Mouse (Mus musculus): ENCODE measurements around the gene Zfp704. TPM values are rescaled to one million over a fixed set of nuclear protein-coding genes. Genes with fewer than 3 reads are reported as not detected.

Gene Zfp704
- 10 to 100 TPM; 17.5 to 18.0 TPM for total RNA-seq (2021)
- long read RNA-seq, experiment 1, full-length matches to known transcripts, result 10 of 13 reads
- long read RNA-seq, experiment 1, partial matches to known transcripts, result 1 of 13 reads
- long read RNA-seq, experiment 1, other reads (novel, unspliced or antisense), result 2 of 13 reads
- long read RNA-seq, experiment 2, full-length matches to known transcripts, result 7 of 13 reads
- long read RNA-seq, experiment 2, partial matches to known transcripts, result 1 of 13 reads
- long read RNA-seq, experiment 2, other reads (novel, unspliced or antisense), result 5 of 13 reads

DNA sequence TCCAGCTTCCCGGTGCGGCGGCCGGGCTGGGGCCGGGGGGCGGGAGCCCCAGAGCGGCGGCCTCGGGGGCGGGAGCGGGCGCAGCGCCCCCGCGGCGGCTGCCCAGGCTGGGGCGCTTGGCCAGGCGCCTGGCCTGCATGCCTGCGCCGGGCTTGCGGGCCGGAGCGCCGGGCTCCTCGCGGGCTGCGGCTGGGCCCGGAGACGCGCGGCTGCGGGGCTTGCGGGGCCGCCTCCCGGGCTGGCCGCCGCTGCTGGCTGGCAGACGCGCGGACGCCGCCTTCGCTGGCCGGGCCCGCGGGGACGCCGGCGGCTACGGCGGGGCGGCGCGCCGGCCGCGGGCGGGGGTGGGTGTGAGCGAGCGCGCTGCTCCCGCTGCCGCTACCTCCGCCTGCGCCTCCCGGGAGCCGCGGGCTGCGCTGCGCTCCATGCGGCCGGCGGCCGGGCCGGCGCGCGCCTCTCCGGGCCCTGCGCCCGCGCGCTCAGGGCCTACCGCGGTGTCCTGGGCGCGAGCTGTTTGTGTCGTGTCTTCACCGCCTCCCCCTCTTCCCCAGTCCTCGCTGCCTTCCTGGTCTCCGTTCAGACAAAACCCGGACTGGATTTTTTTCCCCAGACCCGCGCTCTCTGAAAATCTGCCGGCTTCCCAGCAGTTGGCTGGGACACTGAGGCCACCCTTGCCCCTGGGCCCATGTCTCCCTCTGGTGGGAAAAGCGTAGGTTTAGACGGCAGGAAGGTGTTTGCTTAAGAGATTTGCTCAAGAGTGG, at the start of gene Zfp704:
Zfp704 (minus strand) TSS at position 505 of the 761 bp plus-strand sequence.
- DNase-seq, result peak; percentile 83 to 85
- intact Hi-C loops (cut with DNase I), result loop anchor here (5.0 kb wide), 3 partner anchors 98 to 532 kb away; no protein-coding TSS in a partner anchor

DNA sequence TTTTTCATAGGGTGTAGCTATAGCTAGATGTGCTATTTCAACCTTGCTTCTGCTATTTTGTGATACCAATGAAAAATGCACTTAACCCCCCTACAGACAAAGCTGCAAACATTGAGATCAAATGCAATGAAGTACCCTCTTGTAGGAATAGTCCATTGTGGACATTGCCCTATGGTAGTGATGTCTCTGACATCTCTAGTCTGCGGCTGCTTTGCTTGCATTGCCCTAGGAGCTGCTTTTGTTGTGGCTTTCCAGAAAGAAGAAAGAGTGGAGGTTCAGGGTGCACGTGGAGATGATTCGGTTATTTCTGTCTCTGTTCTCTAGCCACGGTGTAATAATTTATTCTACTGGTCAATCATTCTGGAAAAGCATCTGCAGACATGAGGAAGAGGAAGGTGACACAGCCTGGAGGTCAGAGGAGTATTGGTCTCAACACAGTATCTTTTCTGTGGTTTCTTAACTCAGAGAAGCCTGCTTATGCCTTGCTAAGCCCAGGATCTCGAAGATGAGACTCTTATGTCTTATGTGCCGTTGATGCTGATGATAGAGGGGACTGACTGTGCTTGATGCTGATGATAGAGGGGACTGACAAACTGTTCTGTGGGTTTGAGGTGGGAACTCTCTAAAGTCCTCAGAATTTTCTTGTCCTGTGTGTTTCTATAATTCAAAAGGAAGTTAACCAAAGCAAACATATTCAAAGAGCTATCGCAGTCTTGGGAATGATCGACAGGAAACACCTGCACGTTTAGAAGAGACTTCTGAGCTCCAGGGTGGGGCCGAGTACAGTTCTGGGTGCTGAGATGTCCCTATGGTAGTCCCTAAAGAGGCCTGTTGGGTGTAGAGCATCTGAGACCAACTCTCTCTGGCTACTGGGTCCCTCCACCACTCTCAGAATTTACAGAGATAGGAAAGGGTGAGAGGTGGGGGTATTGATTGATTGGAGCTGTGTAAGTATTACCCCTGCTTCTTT, 23.4 kb upstream of the Zfp704 start:
- intact Hi-C loops (cut with DNase I), result no loop called here
- no peak for DNase-seq

DNA sequence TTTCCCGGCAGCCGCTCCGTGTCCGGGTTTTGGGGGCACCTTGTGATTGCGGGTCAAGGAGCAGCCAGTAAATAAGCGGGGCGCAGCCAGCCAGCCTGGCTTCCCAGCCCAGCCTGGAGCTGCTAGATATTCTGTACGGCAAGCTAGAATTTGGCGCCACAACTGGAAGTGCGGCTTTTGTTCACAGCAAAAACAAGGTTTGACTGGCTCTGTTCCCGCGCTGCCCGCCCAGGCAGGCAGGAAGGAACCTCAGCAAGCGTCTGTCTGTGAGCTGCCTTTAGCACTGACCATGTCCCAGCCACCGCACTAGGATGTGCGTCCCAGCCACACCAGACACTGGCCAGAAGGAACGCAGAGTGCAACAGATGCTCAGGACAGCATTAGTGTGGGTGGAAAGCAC, 20.1 kb upstream of the Zfp704 start:
- intact Hi-C loops (cut with DNase I), result no loop called here
- DNase-seq, result peak; percentile 43 to 46

DNA sequence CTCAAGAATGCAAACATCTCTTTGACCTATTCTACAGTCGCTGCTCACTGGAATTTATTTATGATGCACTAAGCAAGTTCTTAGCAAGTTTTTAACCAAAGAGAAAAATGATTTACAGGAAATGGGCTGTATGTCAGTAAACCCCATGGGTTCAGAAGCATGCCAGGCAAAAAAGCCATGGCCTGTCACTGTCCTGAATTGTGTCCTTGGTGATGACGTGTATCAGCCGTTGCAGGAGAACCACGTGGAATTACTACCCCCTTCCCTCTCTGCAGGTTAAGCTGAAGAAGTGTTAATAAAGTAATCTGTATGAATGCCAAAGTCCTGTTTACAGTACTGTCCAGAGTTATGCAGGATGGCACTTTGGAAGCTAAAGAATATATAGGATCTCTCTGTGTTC, 18.2 kb upstream of the Zfp704 start:
- intact Hi-C loops (cut with DNase I), result no loop called here
- DNase-seq, result no peak

DNA sequence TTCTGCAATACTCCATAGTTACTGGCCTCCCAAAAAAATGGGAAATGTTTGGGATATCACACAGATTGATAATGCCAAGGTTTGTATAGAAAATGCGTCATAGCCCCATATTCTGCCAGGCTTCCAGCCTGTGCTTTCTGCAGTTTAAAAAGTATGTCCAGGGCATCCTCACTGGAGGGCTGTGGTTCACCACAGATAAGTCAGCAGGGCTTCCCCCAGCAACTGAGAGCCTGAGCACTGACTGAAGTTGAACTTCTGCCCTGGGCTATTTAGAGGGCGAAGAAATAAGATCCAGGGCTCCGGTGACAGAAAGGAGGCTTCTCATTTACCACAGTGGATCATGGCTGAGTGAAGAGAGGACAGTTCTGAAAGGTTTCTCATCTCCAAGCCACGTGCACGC, 16.3 kb upstream of the Zfp704 start:
- DNase-seq, result no peak
- intact Hi-C loops (cut with DNase I), result no loop called here

DNA sequence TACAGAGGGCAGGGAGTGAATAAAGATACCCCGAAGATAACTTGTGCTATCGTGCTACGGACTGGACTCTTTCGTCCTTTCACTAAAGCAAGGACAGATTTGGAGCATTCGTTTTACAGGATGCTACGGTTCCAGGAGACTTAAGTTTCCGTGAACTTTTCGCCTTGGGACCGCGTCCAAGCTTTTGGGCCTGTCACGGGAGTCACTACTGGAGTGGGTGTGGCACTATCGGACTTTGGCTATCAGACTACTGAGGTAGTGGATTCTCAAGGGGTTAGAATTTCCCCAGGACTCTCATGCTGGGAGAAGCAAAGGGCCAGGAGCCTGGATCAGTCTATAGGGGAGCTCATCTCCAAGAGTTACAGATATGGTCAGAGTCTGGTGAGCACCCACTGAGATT, 10.7 kb upstream of the Zfp704 start:
- DNase-seq, result no peak
- intact Hi-C loops (cut with DNase I), result no loop called here

DNA sequence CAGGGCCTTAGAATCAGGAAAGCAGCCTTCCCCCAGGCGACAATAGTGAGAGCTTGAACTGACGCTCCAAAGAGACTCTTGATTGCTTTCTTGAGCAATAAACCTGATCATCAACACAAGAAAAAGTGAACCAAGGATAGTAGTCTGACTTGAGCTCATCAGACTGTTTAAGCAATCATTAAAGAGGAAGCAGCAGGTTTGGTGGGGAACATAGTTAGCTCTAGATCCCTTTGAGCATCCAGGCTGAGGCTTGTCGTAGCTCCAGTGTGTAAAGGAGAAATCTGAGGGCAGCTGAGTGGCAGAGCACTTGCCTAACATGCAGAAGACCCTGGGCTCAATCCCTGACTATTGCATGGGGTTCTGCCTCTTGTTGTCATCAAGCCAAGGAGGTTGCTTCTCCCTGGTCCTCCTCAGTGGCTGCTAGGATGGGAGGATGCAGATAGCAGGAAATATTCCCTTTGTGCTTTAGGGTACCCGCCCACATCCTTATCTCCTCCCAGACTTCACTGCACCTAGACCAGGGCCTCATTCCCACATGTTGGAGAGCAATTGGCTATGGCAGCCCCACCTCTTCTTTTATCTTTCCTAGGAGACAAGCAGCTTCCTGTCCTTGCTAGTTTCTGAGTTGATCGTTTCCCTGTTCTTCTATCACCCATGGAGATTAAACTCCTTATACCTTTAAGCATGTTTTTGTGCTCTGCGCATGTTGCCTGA, 9.8 kb upstream of the Zfp704 start:
- no peak for DNase-seq
- intact Hi-C loops (cut with DNase I), result no loop called here

DNA sequence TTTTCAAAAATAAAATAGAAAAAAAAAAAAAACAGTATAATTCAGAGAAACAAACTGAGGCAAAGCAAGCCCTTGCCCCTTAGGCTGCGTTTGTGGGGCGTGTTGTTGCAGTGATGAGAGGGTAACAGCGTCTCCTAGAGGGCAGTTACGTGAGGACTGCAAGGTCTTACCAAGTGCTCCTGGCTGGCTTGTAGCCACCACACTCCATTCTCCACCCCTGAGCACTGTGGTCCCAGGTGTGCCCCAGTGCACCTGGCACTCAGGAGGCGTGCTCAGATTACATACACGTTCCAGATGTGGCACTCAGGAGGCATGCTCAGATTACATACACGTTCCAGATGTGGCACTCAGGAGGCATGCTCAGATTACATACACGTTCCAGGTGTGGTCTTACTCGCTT, 7.2 kb upstream of the Zfp704 start:
- DNase-seq, result no peak
- intact Hi-C loops (cut with DNase I), result no loop called here

DNA sequence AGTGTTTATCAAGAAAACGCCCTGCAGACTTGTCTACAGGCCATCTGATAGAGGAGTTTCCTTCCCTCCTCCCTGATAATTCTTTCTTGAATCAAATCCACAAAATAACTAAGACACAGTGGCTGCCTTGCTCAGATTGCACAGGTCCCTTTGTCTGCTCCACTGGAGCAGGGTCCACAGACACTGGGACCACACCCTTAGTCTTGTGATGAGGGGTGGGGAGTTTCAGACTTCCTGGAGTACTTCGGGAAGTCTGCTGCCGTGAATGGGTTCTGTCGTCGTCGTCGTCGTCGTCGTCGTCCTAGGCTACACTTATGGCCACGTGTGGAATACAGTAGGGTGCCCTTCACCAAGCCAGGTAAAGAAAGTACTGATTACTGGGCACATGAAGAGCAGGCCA, 4.8 kb upstream of the Zfp704 start:
- no peak for DNase-seq
- intact Hi-C loops (cut with DNase I), result loop anchor here (5.0 kb wide), 2 partner anchors 93 to 537 kb away; no protein-coding TSS in a partner anchor

DNA sequence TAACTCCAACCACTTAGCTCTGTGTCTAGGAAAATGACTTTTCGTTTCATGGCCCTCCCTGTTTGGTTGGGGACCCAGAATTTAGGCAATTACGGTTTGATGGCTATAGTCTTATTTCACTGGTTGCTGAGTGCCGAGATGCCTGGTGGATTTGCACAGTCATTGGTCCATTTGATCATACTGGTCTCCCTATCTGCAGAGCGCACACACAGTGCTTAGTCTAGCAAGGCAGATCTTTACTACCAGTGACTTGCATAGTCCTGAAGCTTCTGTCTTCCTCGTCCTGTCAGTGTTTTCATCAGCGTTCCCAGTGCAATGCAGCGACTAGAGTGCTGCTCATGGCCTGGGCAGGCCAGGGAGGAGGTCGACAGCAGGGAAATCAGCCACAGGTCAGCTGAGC, 4.1 kb upstream of the Zfp704 start:
- intact Hi-C loops (cut with DNase I), result loop anchor here (5.0 kb wide), 2 partner anchors 93 to 537 kb away; no protein-coding TSS in a partner anchor
- no peak for DNase-seq

DNA sequence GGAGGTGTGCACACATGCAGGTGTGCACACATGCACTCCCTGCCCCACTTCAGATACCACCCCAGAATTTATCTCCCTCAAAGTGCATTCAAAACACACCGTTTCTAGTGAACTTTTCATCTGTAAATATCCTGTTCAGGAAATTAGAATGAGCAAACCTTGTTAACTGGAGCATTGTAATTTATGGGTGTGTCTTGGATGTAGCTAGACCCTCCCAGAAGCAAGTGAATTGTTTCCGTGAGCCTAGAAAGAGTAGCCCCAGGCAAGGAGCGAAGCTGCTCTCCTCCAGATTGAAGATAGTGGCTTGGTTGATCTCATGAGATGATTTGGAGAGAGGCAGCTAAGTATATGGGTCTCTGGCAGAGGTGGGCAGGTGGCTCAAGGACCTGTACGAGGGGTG, 1.3 kb upstream of the Zfp704 start:
- intact Hi-C loops (cut with DNase I), result loop anchor here (5.0 kb wide), 2 partner anchors 96 to 534 kb away; no protein-coding TSS in a partner anchor
- no peak for DNase-seq

DNA sequence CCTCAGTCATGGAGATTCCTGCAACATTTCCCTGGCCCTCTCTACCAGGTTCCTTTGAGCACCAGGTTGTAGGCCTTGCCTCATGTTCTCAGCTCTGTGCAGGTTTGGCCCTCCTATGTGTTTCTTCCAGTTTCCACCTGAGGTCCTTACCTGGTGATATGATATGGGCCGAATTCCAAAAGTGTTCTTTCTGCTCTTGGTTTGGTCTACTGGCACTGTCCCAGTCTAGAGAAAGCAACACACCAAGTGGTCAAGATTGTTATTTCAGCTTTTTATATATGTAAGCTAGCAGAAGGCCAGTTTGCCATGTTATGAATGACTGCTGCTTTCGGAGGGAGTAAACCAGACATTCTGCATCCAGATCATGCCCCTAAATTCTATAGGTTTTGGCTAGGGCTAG, 541 bp upstream of the Zfp704 start:
- intact Hi-C loops (cut with DNase I), result loop anchor here (5.0 kb wide), 2 partner anchors 97 to 533 kb away; no protein-coding TSS in a partner anchor
- no peak for DNase-seq

DNA sequence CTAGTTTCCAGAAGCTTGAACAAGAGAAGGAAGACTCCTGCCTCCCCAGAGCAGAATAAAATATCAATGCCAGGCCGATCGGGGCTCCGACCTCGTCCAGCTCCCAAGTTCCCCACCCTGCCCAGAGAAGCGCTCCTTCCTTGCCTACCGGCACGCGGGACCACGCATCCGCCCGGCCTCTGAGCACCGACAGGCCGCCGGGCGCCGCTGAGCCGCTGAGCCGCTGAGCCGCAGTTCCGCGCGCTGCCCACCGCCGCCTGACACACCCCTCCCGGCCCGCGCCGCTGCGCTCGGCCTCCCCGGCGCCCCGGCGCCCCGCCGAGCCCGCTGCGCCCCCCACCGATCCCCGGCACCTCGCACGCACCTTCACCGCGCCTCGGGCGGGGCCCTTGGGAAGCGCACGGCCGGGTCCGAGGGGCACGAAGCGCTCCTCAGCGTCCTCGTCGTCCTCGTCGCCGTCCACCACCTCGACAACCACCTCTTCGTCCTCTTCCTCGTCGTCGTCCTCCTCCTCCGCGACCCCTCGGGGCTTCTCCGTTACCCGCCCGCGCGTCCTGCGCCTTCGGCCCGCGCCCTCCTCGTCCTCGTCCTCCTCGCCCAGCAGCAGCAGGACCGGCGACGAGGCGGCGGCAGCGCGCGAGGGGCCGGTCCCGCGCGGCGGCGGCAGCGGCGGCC, 842 bp downstream of the Zfp704 start:
- intact Hi-C loops (cut with DNase I), result loop anchor here (5.0 kb wide), 1 partner anchor 207 kb away; no protein-coding TSS in a partner anchor
- peak; percentile 54 to 64 for DNase-seq

DNA sequence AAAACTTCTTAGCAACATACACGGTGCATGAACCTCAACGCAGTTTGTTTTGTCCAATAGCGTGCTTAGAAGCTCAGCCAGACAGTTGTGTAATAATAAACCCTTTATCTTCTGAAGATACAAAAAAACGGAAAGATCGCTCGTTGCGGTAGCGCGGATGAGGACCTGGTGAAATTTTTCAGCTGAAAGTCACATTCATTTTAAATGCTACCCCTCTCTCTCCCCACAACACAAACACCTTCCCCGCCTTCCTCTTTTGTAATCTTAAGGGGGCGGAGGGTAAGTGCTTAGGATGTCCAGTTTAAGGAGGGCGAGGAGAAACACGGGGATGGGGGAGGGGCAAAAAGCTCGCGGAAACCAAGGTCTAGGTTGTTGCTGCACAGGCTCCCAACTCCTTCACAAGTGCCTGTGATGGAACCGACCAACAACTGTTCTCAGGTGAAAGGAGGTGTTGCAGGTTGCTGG, 1.4 kb downstream of the Zfp704 start:
- intact Hi-C loops (cut with DNase I), result loop anchor here (5.0 kb wide), 1 partner anchor 206 kb away; no protein-coding TSS in a partner anchor

DNA sequence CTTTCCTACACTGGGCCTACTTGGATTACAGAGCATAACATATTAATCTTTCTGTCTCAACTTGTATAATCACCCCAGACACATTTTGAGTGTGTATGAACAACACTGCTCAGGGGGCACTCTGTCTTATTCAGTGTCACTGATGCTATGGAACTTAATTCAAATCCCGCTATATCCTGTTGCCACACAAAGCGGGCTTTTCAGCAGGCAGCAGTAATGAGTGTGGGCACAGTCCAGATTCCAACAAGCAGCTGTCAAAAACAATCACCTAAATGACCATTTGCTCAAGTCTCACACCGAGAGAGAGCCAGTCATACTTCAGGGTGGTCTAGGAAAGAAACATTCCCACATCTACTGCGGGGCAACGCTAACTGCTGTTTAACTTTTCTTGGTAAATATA, 2.2 kb downstream of the Zfp704 start:
- no peak for DNase-seq
- intact Hi-C loops (cut with DNase I), result loop anchor here (5.0 kb wide), 1 partner anchor 205 kb away; no protein-coding TSS in a partner anchor

More for the DNA sequence above, 1.4 kb downstream of the Zfp704 start:
- peak; percentile 51 to 58 for DNase-seq

DNA sequence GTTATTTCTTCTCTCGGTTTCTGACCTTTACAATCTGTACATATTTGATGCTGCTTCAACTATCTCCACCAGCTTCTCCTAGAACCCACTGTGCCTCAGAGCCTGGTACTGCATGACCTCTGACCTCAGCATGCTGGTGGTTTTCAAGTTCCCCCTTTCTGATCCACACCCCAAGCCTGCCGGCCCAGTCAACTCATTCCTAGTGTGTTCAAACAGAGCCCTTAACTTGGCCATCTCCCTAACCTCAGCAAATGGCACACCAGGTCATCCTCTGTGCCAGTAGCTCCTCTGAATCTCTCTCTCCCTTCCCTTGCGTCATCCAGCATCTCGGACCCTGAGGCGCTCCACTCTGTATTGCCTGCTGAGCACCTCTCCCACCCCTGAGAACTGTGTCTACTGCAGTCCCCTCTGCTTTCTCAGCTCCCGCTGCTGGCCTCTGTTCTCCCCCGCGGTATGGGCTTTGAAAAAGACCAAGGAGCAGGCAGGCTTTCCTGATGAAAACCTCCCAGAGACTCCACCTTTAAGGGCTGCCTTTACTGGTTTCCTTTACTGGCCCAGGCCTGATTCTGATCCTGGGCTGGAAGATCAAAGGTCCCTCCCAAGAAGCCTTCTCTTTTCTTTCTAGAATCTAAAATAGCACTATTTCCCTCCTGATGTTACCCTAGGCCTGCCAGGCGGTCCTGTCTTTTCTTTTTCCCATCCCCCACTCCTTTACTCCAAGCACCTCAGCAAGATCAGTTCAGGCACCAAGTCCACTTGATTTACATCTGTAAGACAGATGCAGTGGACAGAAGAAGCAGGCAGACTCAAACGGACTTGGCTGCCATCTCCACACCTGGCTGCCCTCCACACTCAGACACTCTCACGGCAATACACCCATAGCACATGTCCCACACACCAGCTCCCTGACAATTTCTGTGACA, 3.8 kb downstream of the Zfp704 start:
- DNase-seq, result no peak
- intact Hi-C loops (cut with DNase I), result loop anchor here (5.0 kb wide), 1 partner anchor 204 kb away; no protein-coding TSS in a partner anchor

DNA sequence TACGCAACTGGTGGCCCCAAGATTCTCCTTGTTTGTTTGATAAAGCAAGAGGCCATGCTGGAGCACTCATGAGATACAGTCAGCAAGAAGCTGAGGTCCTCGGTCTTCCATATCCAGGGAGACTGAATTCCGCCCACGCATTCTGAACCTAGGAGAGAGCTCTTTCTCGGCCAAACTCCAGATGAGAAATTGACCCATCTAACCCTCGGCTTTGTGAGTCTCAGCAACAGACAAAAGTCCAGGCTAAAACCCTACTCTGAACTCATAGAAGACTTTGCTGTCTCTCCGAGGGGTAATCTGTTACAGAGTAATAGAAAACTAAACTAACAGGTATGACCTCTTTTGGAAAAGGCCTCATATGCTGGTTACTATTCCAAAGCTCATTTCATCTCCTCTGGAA, 4.9 kb downstream of the Zfp704 start:
- intact Hi-C loops (cut with DNase I), result loop anchor here (5.0 kb wide), 1 partner anchor 203 kb away; no protein-coding TSS in a partner anchor

DNA sequence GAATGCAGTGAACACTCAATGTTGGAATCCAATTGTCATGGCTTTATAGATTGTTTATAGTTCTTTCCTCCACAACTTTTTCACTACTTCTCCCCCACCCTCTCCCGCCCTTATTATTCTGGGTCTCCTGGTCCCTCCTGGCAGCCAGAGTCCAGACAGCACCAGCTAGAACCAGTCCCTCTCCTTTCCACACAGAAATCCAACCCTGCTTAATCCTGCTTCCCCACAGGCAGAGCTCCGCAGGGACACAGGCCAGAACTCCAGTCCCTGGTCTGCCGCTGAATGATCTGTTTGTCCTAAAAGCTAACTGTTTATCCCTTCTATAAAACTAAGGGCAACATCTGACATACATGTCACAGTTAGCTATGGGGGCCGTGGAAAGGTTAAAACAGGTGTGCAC, 6.0 kb downstream of the Zfp704 start:
- intact Hi-C loops (cut with DNase I), result no loop called here

More for the DNA sequence above, 4.9 kb downstream of the Zfp704 start:
- no peak for DNase-seq

More for the DNA sequence above, 6.0 kb downstream of the Zfp704 start:
- no peak for DNase-seq

Data from heart, postnatal 14 days (tissue).